Mouse (Mus musculus): ENCODE results near the gene Cdc42bpg. TPM values are rescaled to one million over a fixed set of nuclear protein-coding genes. Genes with fewer than 3 reads are reported as not detected.

Gene Cdc42bpg
- total and polyA plus RNA-seq, 3 experiments, result 0.79 to 4.2 (median 2.3) TPM

GRCm38 (mm10) chr19:6307733-6308531 lies 1.7 kb downstream of the Cdc42bpg start:
- TF ChIP-seq MEF2A (IDR thresholded peaks at IDR 0.05; ENCODE audit: borderline replicate concordance, low read depth, low read length) (no peak), NELFE (IDR thresholded peaks at IDR 0.05; ENCODE audit: low read depth, low read length) (no peak), EP300 (IDR thresholded peaks at IDR 0.05; ENCODE audit: low read length) (no peak), MYC (IDR thresholded peaks at IDR 0.05; ENCODE audit: low read depth, low read length) (no peak), RCOR1 (conservative IDR thresholded peaks at IDR 0.05; ENCODE audit: low read depth, low read length) (no peak), TBP (conservative IDR thresholded peaks at IDR 0.05; ENCODE audit: low read depth, low read length) (no peak), POLR2AphosphoS2 (IDR thresholded peaks at IDR 0.05; ENCODE audit: low read depth, low read length) (no peak), CHD1 (IDR thresholded peaks at IDR 0.05; ENCODE audit: low read depth, low read length) (no peak), RAD21 (IDR thresholded peaks at IDR 0.05; ENCODE audit: low read depth, low read length) (no peak), SIN3A (IDR thresholded peaks at IDR 0.05; ENCODE audit: low read length) (no peak)
- Histone ChIP-seq H3K79me2 (replicated peaks; ENCODE audit: control insufficient read depth, extremely low read depth, insufficient read depth, poor library complexity, severe bottlenecking) (no peaks in the 10 kb centered on the region), H3K9me3 (replicated peaks; ENCODE audit: low read length) (no peaks in the 10 kb centered on the region), H3K4me2 (ENCODE audit: insufficient read depth, low read depth, poor library complexity, severe bottlenecking) (no peak overlapping the region), H3K27me3 (replicated peaks) (no peaks in the 10 kb centered on the region), H3K27ac (ENCODE audit: insufficient read depth, low read depth) (no peak overlapping the region), H3K4me1 (ENCODE audit: control insufficient read depth in 1 of 2, insufficient read depth in 2 of 2) (peaks cover 18 to 44% of the 10 kb centered on the region in 2 experiments), H3K36me3 (replicated peaks in 1 of 2; ENCODE audit: control insufficient read depth in 1 of 2, insufficient read depth in 1 of 2, low read length in 1 of 2) (peaks cover 3 to 10% of the 10 kb centered on the region in 2 experiments), H3K9ac (ENCODE audit: insufficient read depth, low read depth) (no peak overlapping the region), H3K4me3 (replicated peaks in 1 of 3; ENCODE audit: low read depth in 2 of 3, low read length in 2 of 3, poor library complexity in 1 of 3) (no peak overlapping the region)
- in situ Hi-C loops (cut with MboI; ENCODE audit: low pct_ligation_motif_present, low pct_unique_long_range_greater_than_20kb, low sequenced_read_pairs), result loop anchor here (5.0 to 25.0 kb wide), 2 partner anchors 46 to 146 kb away; no protein-coding TSS in a partner anchor
- DNase-seq (ENCODE audit: extremely low read depth), result no peak
- dilution Hi-C loops (cut with MboI; ENCODE audit: extremely low pct_ligation_motif_present, extremely low pct_unique_long_range_greater_than_20kb, low sequenced_read_pairs), result no loop called here

DNA sequence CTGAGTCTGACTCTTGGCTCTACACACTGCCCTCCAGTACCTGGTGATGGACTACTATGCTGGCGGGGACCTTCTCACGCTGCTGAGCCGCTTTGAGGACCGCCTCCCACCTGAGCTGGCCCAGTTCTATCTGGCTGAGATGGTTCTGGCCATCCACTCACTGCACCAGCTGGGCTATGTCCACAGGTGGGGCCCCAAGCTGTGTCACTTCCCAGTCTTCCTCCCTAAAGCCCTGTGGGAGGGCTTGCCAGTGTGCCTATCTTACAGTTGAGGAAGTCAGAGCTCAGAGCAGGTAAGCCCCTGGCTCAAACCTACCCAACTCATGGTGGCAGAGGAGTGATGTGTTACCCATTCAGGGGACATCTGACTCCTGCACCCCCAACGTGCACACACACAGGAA lies 3.9 kb downstream of the Cdc42bpg start:
- H3K9me3 ChIP-seq (replicated peaks; ENCODE audit: low read length), result no peaks in the 10 kb centered on the region
- no peaks in the 10 kb centered on the region for H3K79me2 ChIP-seq (replicated peaks; ENCODE audit: control insufficient read depth, extremely low read depth, insufficient read depth, poor library complexity, severe bottlenecking)
- peaks cover 15 to 23% of the 10 kb centered on the region in 2 experiments for H3K4me1 ChIP-seq (ENCODE audit: control insufficient read depth in 1 of 2, insufficient read depth in 2 of 2)
- no peak overlapping the region for H3K9ac ChIP-seq (ENCODE audit: insufficient read depth, low read depth)
- no peak overlapping the region for H3K4me2 ChIP-seq (ENCODE audit: insufficient read depth, low read depth, poor library complexity, severe bottlenecking)
- peaks cover 3 to 32% of the 10 kb centered on the region in 2 experiments for H3K36me3 ChIP-seq (replicated peaks in 1 of 2; ENCODE audit: control insufficient read depth in 1 of 2, insufficient read depth in 1 of 2, low read length in 1 of 2)
- no peaks in the 10 kb centered on the region for H3K27me3 ChIP-seq (replicated peaks)
- DNase-seq (ENCODE audit: extremely low read depth), result no peak
- H3K4me3 ChIP-seq (replicated peaks in 1 of 3; ENCODE audit: low read depth in 2 of 3, low read length in 2 of 3, poor library complexity in 1 of 3), result no peak overlapping the region
- H3K27ac ChIP-seq (ENCODE audit: insufficient read depth, low read depth), result no peak overlapping the region
- TF ChIP-seq ZNF384 (IDR thresholded peaks at IDR 0.05; ENCODE audit: low read depth, low read length) (no peak), UBTF (IDR thresholded peaks at IDR 0.05; ENCODE audit: low read depth, low read length) (no peak), USF2 (conservative IDR thresholded peaks at IDR 0.05; ENCODE audit: low read depth, low read length) (no peak), CHD2 (IDR thresholded peaks at IDR 0.05; ENCODE audit: low read length) (no peak)
- dilution Hi-C loops (cut with MboI; ENCODE audit: extremely low pct_ligation_motif_present, extremely low pct_unique_long_range_greater_than_20kb, low sequenced_read_pairs) (no loop called here), in situ Hi-C loops (cut with MboI; ENCODE audit: low pct_ligation_motif_present, low pct_unique_long_range_greater_than_20kb, low sequenced_read_pairs) (loop anchor here (25.0 kb wide), 1 partner anchor 148 kb away; no protein-coding TSS in a partner anchor)
